Mouse (Mus musculus) heart, embryonic 16.5 days (tissue): ENCODE results near the gene Ddah2. TPM values are rescaled to one million over a fixed set of nuclear protein-coding genes. Genes with fewer than 3 reads are reported as not detected.

ENCODE experiments used
- ATAC-seq: fragments of 200-750 bp; cut with Nextera tagmentation; replicated peaks from 2 replicates; pipeline ENCODE4 v1.8.0; 2017; ENCODE audit warnings: moderate number of reproducible peaks; ENCODE audit not compliant: insufficient read depth, low FRiP score; ENCODE audit errors: extremely low read depth
- H3K27ac ChIP-seq: fragments of 300-500 bp; sonication (generic); 2 replicates; pipeline ENCODE4 v1.5.1; 2014; ENCODE audit warnings: mild to moderate bottlenecking, low read length, control low read depth, moderate library complexity
- H3K27me3 ChIP-seq: fragments of 300-500 bp; sonication (generic); 2 replicates; pipeline ENCODE4 v1.6.1; 2014; ENCODE audit warnings: low read length, mixed read lengths; ENCODE audit not compliant: control insufficient read depth, insufficient read depth
- H3K36me3 ChIP-seq: fragments of 300-500 bp; sonication (generic); 2 replicates; pipeline ENCODE4 v1.6.1; 2014; ENCODE audit not compliant: control insufficient read depth, insufficient read depth
- H3K4me1 ChIP-seq: fragments of 300-500 bp; sonication (generic); 2 replicates; pipeline ENCODE4 v1.6.1; 2014; ENCODE audit warnings: low read length, mixed read lengths; ENCODE audit not compliant: control insufficient read depth, insufficient read depth
- H3K4me2 ChIP-seq: fragments of 300-500 bp; sonication (generic); 2 replicates; pipeline ENCODE4 v1.6.1; 2014; ENCODE audit warnings: low read depth, mild to moderate bottlenecking, control low read depth, low read length
- H3K4me3 ChIP-seq: fragments of 300-500 bp; sonication (generic); 2 replicates; pipeline ENCODE4 v1.5.1; 2014; ENCODE audit warnings: mild to moderate bottlenecking, control low read depth, low read length
- H3K9ac ChIP-seq: fragments of 300-500 bp; sonication (generic); 2 replicates; pipeline ENCODE4 v1.6.1; 2014; ENCODE audit warnings: low read length, control low read depth
- H3K9me3 ChIP-seq: fragments of 300-500 bp; sonication (generic); replicated peaks from 2 replicates; pipeline ENCODE4 v1.6.1; 2016; ENCODE audit warnings: low read length; ENCODE audit not compliant: control insufficient read depth
- WGBS: fragments of 180-500 bp; shearing (Covaris S2); extraction: QIAGEN DNeasy Blood & Tissue Kit; methylation state at CpG from one replicate; pipeline ENCODE4 v1.1.7; 2014; 5-methylcytosine and 5-hydroxymethylcytosine counted together
- polyA plus RNA-seq: library from polyadenylated mRNA; unstranded; fragments of >200 nt; fragmentation: Nextera tagmentation; extraction: Ambion mirVana; gene quantifications from 2 replicates; pipeline ENCODE4 v1.2.1, GENCODE M21; 2015

Gene Ddah2
- polyA plus RNA-seq, 1 experiment from 2014 or later, result 171 TPM

DNA sequence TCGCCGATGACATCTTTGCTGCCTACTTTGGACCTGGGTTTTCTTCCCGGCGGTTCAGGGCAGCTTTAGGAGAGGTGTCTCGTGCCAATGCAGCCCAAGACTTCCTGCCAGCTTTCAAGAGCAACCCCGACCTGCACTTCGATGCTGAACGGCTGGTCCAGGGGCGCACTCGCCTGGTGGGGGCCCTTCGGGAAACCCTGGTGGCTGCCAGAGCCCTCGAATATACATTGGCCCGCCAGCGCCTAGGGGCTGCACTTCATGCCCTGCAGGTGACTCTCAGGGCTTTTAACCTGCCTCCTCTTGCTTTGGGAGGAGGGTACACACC is 41.2 kb upstream of the Ddah2 start:
- WGBS, result 72% methylated on average over 14 of the region's 14 CpGs
- Histone ChIP-seq H3K4me2 (no peak overlapping the region), H3K27ac (no peak overlapping the region), H3K36me3 (peaks cover 27% of the 10 kb centered on the region), H3K4me3 (no peak overlapping the region), H3K27me3 (no peaks in the 10 kb centered on the region), H3K4me1 (peaks cover 18% of the 10 kb centered on the region), H3K9me3 (no peaks in the 10 kb centered on the region), H3K9ac (no peak overlapping the region)
- no peak for ATAC-seq

DNA sequence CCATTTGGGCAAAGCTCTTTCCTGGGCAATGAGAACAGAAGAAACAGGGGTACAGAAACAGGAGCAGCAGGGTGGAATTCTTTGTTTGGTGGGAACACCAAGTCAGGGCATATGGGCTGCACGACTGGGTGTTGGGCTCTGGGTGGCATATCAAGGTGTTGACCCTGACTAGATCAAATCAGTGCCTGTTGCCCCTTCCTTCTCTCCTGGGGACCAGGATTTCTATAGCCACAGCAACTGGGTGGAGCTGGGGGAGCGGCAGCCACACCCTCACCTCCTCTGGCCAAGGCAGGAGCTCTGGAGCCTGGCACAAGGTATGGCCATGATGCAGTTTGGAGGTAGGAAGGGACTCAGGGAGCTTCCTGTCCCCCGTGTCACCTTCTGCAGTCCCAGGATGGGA is 40.7 kb upstream of the Ddah2 start:
- Histone ChIP-seq H3K27me3 (no peaks in the 10 kb centered on the region), H3K4me3 (no peak overlapping the region), H3K36me3 (peaks cover 25% of the 10 kb centered on the region), H3K4me2 (no peak overlapping the region), H3K9me3 (no peaks in the 10 kb centered on the region), H3K9ac (no peak overlapping the region; the same call in 1 of the 2 replicates), H3K4me1 (peaks cover 18% of the 10 kb centered on the region), H3K27ac (no peak overlapping the region)
- no peak for ATAC-seq
- 63% methylated on average over 3 of the region's 3 CpGs for WGBS

DNA sequence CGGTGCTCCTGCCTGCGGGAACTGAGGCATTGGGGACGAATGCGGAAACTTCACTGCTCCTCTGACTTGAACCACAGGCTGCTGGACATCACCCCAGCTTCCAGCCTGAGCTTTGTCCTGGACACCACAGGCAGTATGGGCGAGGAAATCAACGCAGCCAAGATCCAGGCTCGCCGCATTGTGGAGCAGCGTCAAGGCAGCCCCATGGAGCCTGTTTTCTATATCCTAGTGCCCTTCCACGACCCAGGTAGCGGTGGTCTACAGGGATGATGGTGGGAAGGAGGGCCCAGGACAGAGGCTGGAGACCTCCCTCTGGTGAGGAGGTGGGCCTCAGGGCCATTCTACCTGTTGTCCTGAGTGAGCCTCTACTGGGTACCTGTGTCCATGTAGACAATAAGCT is 38.9 kb upstream of the Ddah2 start:
- Histone ChIP-seq H3K4me2 (no peak overlapping the region), H3K9me3 (no peaks in the 10 kb centered on the region), H3K4me3 (no peak overlapping the region), H3K36me3 (peaks cover 8% of the 10 kb centered on the region), H3K27me3 (no peaks in the 10 kb centered on the region), H3K27ac (no peak overlapping the region), H3K9ac (no peak overlapping the region), H3K4me1 (peaks cover 18% of the 10 kb centered on the region)
- no peak for ATAC-seq
- WGBS, result 77% methylated on average over 11 of the region's 11 CpGs

DNA sequence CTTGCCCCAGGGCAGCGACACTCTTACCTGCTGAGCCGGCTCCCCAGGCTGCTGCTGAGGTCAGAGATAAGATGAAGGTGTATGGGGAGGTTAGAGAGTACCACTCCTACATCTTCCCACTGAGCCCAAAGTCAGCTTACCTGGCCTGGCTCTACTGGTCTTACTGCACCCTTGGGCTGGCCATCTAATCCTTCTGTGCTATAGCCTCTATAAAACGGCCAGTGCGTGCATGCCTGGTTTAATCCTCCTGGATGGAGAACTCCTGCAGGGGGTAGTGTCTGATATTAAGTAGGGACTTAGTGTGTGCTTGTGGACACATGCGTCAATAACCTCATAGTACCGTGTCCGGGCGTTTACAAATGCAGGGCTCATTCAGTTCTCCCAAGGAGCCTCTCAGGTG is 38.3 kb upstream of the Ddah2 start:
- H3K4me1 ChIP-seq, result peaks cover 18% of the 10 kb centered on the region
- H3K9me3 ChIP-seq, result no peaks in the 10 kb centered on the region
- H3K4me3 ChIP-seq, result no peak overlapping the region
- H3K4me2 ChIP-seq, result no peak overlapping the region
- 86% methylated on average over 8 of the region's 8 CpGs for WGBS
- H3K9ac ChIP-seq, result no peak overlapping the region
- no peaks in the 10 kb centered on the region for H3K27me3 ChIP-seq
- 0 out of 2 replicates have a peak, but pooled peaks cover 4% of the 10 kb centered on the region for H3K36me3 ChIP-seq
- ATAC-seq, result no peak
- H3K27ac ChIP-seq, result no peak overlapping the region

DNA sequence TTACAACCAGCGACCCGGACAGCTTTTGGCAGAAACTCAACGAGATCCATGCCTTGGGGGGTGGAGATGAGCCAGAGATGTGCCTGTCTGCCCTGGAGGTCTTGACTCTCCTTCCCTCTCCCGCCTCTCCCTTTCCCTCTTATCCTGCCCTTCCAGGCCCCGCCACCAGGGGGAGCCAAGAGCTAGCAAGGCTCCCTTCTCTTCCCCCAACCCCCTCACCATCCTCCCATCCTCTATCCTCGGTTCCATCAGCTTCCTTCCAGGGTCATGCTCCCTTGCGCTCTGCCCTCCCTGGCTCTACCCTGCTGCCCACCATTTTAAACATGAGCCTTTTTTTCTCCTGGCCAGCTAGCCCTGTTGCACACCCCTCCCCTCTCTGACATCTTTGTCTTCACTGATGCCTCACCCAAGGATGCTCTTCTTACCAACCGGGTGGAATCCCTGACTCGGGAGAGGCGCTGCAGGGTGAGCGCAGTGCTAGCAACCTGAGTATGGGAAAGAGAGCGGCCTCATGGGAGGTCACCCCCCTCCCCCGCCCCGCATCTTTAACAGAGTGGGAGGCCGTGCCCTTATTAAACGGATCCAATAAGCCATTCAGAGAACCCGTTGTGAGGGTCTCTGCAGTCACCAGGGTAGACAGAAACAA is 37.5 kb upstream of the Ddah2 start:
- Histone ChIP-seq H3K4me3 (peak overlapping the region; percentile 3; the same call in 1 of the 2 replicates), H3K4me2 (peak overlapping the region; percentile 37), H3K9ac (no peak overlapping the region), H3K9me3 (no peaks in the 10 kb centered on the region), H3K4me1 (peaks cover 13% of the 10 kb centered on the region), H3K27me3 (no peaks in the 10 kb centered on the region), H3K27ac (peak overlapping the region; percentile 81), H3K36me3 (0 out of 2 replicates have a peak, but pooled peaks cover under 1% of the 10 kb centered on the region)
- ATAC-seq, result peak; percentile 19
- WGBS, result 9% methylated on average over 17 of the region's 17 CpGs

DNA sequence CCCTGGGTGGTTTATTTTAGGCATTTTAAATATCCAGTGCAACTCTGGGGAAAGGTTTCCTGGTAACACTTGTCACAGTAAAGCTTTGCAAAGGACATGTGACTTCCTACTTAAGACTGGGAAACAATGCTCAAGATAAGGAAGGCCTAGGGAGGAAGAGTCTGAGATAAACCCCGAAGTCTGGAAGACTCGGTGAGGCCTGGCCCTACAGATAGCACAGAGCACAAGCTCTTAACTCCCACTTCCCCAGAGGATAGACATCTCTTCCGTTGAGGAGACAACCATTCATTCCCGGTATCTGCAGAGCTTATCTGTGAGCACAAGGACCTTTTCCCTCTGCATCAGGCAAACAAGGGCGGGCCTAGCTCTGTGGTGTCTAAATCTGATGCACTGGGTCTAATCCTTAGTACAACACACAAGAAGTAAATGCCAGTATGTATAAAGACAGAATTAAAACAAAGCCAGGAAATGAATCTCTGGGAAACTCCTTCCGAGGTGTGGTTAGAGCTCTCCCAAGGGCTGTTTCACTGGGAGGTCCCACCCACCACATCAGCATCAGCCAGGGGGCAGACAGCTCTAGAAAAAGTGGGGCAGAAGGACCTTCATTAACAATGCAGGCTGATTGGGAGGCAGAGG is 36.9 kb upstream of the Ddah2 start:
- no peak overlapping the region; the same call in 1 of the 2 replicates for H3K9ac ChIP-seq
- no peaks in the 10 kb centered on the region for H3K36me3 ChIP-seq
- no peaks in the 10 kb centered on the region for H3K9me3 ChIP-seq
- peaks cover 8% of the 10 kb centered on the region for H3K4me1 ChIP-seq
- ATAC-seq, result peak; percentile 67
- no peaks in the 10 kb centered on the region for H3K27me3 ChIP-seq
- peak overlapping the region; percentile 81 for H3K27ac ChIP-seq
- peak overlapping the region; percentile 37; the same call in 1 of the 2 replicates for H3K4me2 ChIP-seq
- H3K4me3 ChIP-seq, result no peak overlapping the region
- WGBS, result 23% methylated on average over 6 of the region's 6 CpGs

DNA sequence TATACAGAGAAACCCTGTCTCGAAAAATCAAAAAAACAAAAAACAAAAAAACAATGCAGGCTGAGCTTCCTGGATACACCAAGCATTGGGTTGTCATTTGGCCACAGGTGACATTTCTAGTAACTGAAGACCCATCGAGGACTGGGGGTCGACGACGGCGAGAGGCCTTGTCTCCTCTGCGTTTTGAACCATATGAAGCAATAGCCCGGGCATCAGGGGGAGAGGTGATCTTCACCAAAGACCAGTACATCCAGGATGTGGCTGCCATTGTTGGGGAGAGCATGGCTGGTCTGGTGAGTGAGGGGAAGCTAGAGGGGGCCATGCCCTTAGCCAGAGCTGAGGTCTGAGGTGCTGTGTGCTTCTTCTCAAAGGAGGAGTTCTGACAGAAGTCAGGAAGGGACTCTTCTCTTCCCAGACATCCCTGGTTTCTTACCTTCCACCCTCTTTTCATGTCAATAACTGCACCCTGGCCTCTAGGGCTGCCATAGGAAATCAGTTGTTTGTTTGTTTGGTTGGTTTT is 36.2 kb upstream of the Ddah2 start:
- Histone ChIP-seq H3K27me3 (no peaks in the 10 kb centered on the region), H3K4me3 (no peak overlapping the region), H3K36me3 (no peaks in the 10 kb centered on the region), H3K9me3 (no peaks in the 10 kb centered on the region), H3K9ac (no peak overlapping the region), H3K4me2 (no peak overlapping the region), H3K4me1 (peaks cover 13% of the 10 kb centered on the region), H3K27ac (peak overlapping the region; percentile 81)
- WGBS, result 88% methylated on average over 8 of the region's 8 CpGs
- ATAC-seq, result no peak

DNA sequence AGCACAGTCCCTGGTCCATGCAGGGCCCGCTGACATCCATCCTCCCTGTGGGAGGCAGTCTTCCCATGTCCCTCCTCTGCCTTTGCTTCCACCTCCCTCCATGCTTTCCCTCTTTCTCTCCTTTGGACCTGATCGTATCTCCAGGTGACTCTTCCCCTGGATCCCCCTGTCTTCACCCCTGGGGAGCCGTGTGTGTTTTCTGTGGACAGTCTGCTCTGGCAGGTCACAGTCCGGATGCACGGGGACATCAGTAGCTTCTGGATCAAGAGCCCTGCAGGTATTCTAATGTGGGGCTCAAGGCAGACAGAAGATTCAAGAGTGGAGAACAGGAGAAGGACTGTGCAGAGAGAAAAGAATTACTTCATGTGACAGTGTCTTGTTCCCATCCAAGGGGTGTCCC is 35.6 kb upstream of the Ddah2 start:
- H3K27me3 ChIP-seq, result no peaks in the 10 kb centered on the region
- no peak overlapping the region for H3K4me2 ChIP-seq
- 77% methylated on average over 5 of the region's 5 CpGs for WGBS
- no peaks in the 10 kb centered on the region for H3K36me3 ChIP-seq
- H3K9me3 ChIP-seq, result no peaks in the 10 kb centered on the region
- no peak overlapping the region for H3K4me3 ChIP-seq
- peaks cover 14% of the 10 kb centered on the region for H3K4me1 ChIP-seq
- no peak for ATAC-seq
- H3K9ac ChIP-seq, result no peak overlapping the region
- H3K27ac ChIP-seq, result no peak overlapping the region

DNA sequence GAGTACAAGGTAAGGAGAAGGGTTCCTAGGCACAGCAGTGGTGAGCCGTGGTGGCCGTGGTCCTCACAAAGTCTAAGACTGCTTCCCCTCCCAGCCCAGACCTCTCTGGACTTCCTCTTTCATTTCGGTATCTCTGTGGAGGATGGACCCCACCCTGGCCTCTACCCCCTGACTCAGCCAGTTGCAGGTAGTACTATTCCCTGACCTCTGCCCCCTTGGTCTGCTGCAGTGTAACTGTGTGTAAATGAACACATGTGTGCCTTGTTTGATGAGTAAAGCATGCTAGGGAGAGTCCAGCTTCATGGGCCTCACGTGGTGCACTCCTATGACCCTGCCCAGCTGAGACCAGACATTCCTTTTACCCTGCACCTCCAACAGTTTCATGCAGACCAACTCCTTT is 35.1 kb upstream of the Ddah2 start:
- no peak overlapping the region for H3K9ac ChIP-seq
- no peak for ATAC-seq
- no peak overlapping the region for H3K4me2 ChIP-seq
- no peaks in the 10 kb centered on the region for H3K27me3 ChIP-seq
- WGBS, result 64% methylated on average over 4 of the region's 4 CpGs
- no peak overlapping the region for H3K4me3 ChIP-seq
- peaks cover 14% of the 10 kb centered on the region for H3K4me1 ChIP-seq
- H3K36me3 ChIP-seq, result no peaks in the 10 kb centered on the region
- no peak overlapping the region for H3K27ac ChIP-seq
- no peaks in the 10 kb centered on the region for H3K9me3 ChIP-seq
